Mouse (Mus musculus) lung, embryonic 15.5 days (tissue): Measurements from ENCODE around the gene Gm28047. TPM values are rescaled to one million over a fixed set of nuclear protein-coding genes. Genes with fewer than 3 reads are reported as not detected.

Source experiments
- ATAC-seq: fragments of 200-750 bp; cut with Nextera tagmentation; 2 replicates; pipeline ENCODE4 v1.8.0; 2017; ENCODE audit warnings: moderate number of reproducible peaks, borderline replicate concordance; ENCODE audit not compliant: low FRiP score, low TSS enrichment; ENCODE audit errors: extremely low read depth
- H3K27ac ChIP-seq: fragments of 300-500 bp; sonication (generic); 2 replicates; pipeline ENCODE4 v1.5.1; 2015; ENCODE audit warnings: moderate library complexity, mild to moderate bottlenecking, inconsistent platforms
- H3K27me3 ChIP-seq: fragments of 300-500 bp; sonication (generic); 2 replicates; pipeline ENCODE4 v1.6.1; 2015; ENCODE audit warnings: inconsistent platforms
- H3K36me3 ChIP-seq: fragments of 300-500 bp; sonication (generic); 2 replicates; pipeline ENCODE4 v1.6.1; 2015; ENCODE audit warnings: inconsistent platforms
- H3K4me1 ChIP-seq: fragments of 300-500 bp; sonication (generic); 2 replicates; pipeline ENCODE4 v1.6.1; 2015; ENCODE audit warnings: inconsistent platforms
- H3K4me2 ChIP-seq: fragments of 300-500 bp; sonication (generic); 2 replicates; pipeline ENCODE4 v1.6.1; 2015; ENCODE audit warnings: inconsistent platforms, mild to moderate bottlenecking, moderate library complexity
- H3K4me3 ChIP-seq: fragments of 300-500 bp; sonication (generic); 2 replicates; pipeline ENCODE4 v1.5.1; 2015; ENCODE audit warnings: mild to moderate bottlenecking, inconsistent platforms
- H3K9ac ChIP-seq: fragments of 300-500 bp; sonication (generic); 2 replicates; pipeline ENCODE4 v1.6.1; 2015; ENCODE audit warnings: inconsistent platforms
- H3K9me3 ChIP-seq: fragments of 300-500 bp; sonication (generic); 2 replicates; pipeline ENCODE4 v1.6.1; 2016; ENCODE audit warnings: inconsistent platforms
- WGBS: fragments of 180-500 bp; shearing (Covaris S2); methylation state at CpG from one replicate; pipeline ENCODE4 v1.1.7; 2015; 5-methylcytosine and 5-hydroxymethylcytosine counted together
- microRNA counts: library from miRNA; unstranded; fragments of <30 nt; microRNA quantifications from one replicate; lab custom pipeline; 2016
- microRNA-seq: library from miRNA; unstranded; fragments of <30 nt; microRNA quantifications from one replicate; pipeline ENCODE4, GENCODE M21; 2016
- polyA plus RNA-seq: library from polyadenylated mRNA; unstranded; fragments of >200 nt; fragmentation: Nextera tagmentation; extraction: Ambion mirVana; gene quantifications from 2 replicates; pipeline ENCODE4 v1.2.1, GENCODE M21; 2015

The Gm28047 gene
- polyA plus RNA-seq, 1 experiment from 2014 or later: not detected

DNA sequence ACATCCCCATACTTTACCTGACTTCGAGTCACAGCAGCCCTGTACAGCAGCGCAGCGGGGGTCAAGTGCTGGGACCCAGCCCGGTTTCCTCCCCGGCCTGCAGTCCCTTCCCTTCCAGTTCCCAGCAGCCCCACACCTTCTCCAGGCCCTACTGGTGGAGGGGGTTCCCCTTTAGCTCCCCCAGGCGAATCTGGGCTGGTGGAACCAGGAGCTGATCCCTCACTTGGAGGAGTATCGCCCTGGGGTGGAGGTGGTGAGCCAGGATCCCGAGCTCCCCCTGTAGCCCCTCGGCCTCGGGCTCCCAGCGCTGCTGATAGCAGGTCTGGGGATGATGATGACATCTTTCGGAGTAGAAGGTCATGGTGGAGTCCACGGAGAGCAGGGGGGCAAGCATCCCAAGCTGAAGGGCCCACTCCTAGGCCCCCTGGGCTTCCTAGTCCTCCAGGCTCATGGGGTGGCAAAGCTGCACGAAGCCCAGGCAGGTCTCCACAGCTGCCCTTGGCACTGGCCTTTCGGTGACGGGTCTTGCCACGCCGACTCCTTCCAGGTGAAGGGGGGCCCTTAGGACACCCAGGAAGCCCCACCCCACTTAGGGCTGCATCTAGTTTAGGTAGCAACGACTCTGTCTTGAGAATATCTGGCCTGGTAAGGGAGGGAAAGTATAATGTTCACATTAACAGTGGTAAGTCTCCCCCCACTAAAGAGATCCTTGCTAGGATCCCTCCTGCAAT is 123.6 kb downstream of the Gm28047 start:
- H3K4me3 ChIP-seq: no peak overlapping the region
- H3K4me2 ChIP-seq: no peak overlapping the region
- peaks cover 84% of the 10 kb centered on the region for H3K36me3 ChIP-seq
- peaks cover 10% of the 10 kb centered on the region; the same call in 1 of the 2 replicates for H3K4me1 ChIP-seq
- whole genome bisulfite sequencing: 78% methylated on average over 19 of the region's 19 CpGs
- H3K27ac ChIP-seq: no peak overlapping the region
- 0 out of 2 replicates have a peak, but pooled peaks have one; percentile 17 for ATAC-seq
- no peak overlapping the region for H3K9ac ChIP-seq
- no peaks in the 10 kb centered on the region for H3K27me3 ChIP-seq
- no peaks in the 10 kb centered on the region for H3K9me3 ChIP-seq

DNA sequence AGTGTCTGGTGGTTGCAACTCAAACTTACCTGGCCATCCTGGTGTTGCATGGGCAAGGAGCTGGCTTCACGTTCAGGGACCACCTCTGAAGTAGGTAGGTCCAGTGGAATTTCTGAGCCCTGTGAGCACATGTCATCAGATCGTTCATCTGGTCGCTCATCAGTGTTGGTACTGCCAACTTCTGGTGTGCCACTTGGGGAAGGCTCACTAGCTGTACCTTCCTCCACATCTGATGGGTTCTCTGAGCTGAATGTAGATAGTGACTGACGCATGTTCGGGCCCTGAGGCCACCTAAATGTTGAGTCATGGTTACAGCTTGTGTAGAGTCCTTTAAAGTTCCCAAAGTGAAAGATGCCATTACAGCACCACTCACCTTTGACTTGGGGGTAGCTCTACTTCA is 124.4 kb downstream of the Gm28047 start:
- WGBS: 78% methylated on average over 5 of the region's 5 CpGs
- no peak for ATAC-seq

DNA sequence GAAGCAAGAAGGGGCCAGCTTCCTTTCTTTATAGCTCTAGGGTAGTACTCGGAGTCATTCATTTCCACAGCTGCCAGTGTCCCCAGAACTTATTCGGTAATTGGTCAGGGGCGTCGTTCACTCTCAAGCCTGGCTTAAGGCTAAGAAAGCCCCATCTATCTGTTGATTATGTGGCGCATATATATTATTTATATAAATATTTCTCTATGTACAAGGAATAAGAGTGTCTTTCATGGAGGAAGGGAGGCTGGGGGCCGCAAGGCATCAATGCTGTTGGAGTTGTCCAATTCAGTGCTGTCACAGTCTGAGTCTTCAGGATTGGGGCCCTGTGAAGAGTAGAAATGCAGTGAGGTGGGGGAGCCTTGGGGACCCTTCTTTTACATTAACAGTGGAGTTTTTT is 125.0 kb downstream of the Gm28047 start:
- no peak overlapping the region for H3K4me3 ChIP-seq
- H3K36me3 ChIP-seq: peaks cover 95% of the 10 kb centered on the region
- no peaks in the 10 kb centered on the region for H3K9me3 ChIP-seq
- no peak overlapping the region for H3K4me2 ChIP-seq
- H3K27ac ChIP-seq: no peak overlapping the region
- WGBS: 79% methylated on average over 6 of the region's 6 CpGs
- ATAC-seq: no peak
- H3K27me3 ChIP-seq: no peaks in the 10 kb centered on the region
- 0 out of 2 replicates have a peak, but pooled peaks cover under 1% of the 10 kb centered on the region for H3K4me1 ChIP-seq
- no peak overlapping the region for H3K9ac ChIP-seq

More for the DNA sequence above, 124.4 kb downstream of the Gm28047 start:
- Histone ChIP-seq H3K9ac (no peak overlapping the region), H3K4me1 (peaks cover 6% of the 10 kb centered on the region; the same call in 1 of the 2 replicates), H3K9me3 (no peaks in the 10 kb centered on the region), H3K4me2 (no peak overlapping the region), H3K4me3 (no peak overlapping the region), H3K27ac (no peak overlapping the region), H3K36me3 (peaks cover 91% of the 10 kb centered on the region), H3K27me3 (no peaks in the 10 kb centered on the region)

DNA sequence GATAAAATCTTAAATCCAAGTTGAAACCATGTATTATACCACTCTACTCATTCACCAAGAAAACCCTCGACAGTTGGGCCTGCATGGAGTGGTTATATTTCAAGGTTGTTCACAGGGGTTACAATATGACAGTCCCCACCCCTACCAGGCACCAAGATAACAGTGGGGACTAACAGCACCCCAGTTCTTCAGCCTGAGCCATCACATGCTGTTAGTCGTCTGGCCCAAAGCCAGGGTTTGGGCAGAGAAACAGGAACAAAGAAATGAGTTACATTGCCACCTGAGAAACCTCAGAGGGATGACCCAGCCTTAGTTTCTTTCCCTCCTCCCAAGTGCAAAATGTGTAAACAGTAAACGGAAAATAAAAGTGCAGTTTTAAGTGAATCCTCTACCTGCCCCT is 125.5 kb downstream of the Gm28047 start:
- H3K27me3 ChIP-seq: no peaks in the 10 kb centered on the region
- no peak overlapping the region for H3K9ac ChIP-seq
- H3K4me1 ChIP-seq: no peaks in the 10 kb centered on the region
- no peak overlapping the region for H3K27ac ChIP-seq
- H3K36me3 ChIP-seq: peaks cover 96% of the 10 kb centered on the region
- no peak overlapping the region for H3K4me2 ChIP-seq
- no peak overlapping the region for H3K4me3 ChIP-seq
- no peaks in the 10 kb centered on the region for H3K9me3 ChIP-seq
- no peak for ATAC-seq
- 59% methylated on average over 3 of the region's 3 CpGs for WGBS

DNA sequence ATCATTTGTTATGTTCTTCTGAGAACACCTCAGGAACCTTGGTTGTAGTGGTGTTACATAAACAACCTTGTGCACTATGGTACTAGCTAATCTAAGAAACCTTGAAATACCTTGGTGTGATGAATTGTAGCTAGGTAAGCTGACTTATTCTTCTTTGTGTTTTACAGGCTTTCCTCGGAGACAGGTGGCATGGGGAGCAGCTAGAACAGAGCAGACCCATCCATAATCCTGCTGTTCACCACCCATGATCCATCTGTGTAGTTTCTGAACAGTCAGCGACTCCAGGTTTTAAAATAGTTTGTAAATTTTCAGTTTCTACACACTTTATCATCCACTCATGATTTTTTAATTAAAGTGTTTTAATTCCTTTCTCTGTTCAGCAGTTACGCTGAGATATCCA is 126.5 kb downstream of the Gm28047 start:
- H3K36me3 ChIP-seq: peaks cover 96% of the 10 kb centered on the region
- H3K4me1 ChIP-seq: no peaks in the 10 kb centered on the region
- WGBS: 80% methylated on average over 3 of the region's 3 CpGs
- H3K9ac ChIP-seq: no peak overlapping the region
- H3K27me3 ChIP-seq: no peaks in the 10 kb centered on the region
- ATAC-seq: no peak
- no peak overlapping the region for H3K4me3 ChIP-seq
- no peak overlapping the region for H3K4me2 ChIP-seq
- no peak overlapping the region for H3K27ac ChIP-seq
- H3K9me3 ChIP-seq: no peaks in the 10 kb centered on the region

DNA sequence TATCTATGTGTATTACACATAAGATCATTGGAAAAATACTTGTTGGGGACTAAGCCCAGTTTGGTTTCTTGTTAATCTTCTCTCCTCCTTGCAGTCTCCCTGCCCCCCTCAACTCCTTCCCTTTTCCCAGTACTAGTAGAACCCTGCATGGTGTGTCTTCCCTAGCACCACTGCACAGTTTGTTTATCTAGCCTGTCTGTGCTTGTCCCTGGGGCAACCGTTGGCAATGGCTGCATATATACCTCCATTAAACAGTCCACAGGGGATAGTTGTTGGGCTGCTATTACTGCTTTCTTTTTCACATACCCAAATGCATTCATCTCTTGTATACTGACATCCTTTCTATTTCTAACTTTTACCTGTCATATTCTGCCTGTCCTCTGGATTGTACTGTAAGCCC is 137.2 kb downstream of the Gm28047 start:
- WGBS: 44% methylated on average over 1 of the region's 1 CpGs
- H3K36me3 ChIP-seq: peaks cover 84% of the 10 kb centered on the region
- H3K9ac ChIP-seq: no peak overlapping the region
- H3K4me3 ChIP-seq: no peak overlapping the region
- no peaks in the 10 kb centered on the region for H3K9me3 ChIP-seq
- no peaks in the 10 kb centered on the region for H3K4me1 ChIP-seq
- H3K4me2 ChIP-seq: no peak overlapping the region
- no peak for ATAC-seq
- no peaks in the 10 kb centered on the region for H3K27me3 ChIP-seq
- H3K27ac ChIP-seq: no peak overlapping the region

DNA sequence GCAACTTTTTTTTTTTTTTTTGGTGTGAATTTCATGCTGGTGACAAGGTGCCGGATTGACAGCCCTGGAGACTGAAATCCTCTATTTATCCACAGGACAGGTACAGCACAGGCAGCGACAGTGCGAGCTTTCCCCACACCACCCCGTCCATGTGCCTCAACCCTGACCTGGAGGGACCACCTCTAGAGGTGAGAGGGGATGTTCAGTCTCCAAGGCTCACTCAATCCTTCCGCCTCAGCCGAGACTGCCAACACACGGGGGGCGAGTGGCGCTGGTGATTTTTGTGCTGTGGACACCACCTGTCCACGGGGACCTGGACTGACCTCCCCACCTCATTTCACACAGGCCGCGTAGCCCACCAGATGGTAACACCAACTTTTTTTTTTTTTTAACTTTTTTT is 139.0 kb downstream of the Gm28047 start:
- Histone ChIP-seq H3K4me2 (no peak overlapping the region), H3K4me1 (no peaks in the 10 kb centered on the region), H3K4me3 (no peak overlapping the region), H3K9ac (no peak overlapping the region), H3K36me3 (peaks cover 87% of the 10 kb centered on the region), H3K9me3 (no peaks in the 10 kb centered on the region), H3K27ac (no peak overlapping the region), H3K27me3 (no peaks in the 10 kb centered on the region)
- no peak; the same call in 1 of the 2 replicates for ATAC-seq
- 84% methylated on average over 12 of the region's 12 CpGs for WGBS

DNA sequence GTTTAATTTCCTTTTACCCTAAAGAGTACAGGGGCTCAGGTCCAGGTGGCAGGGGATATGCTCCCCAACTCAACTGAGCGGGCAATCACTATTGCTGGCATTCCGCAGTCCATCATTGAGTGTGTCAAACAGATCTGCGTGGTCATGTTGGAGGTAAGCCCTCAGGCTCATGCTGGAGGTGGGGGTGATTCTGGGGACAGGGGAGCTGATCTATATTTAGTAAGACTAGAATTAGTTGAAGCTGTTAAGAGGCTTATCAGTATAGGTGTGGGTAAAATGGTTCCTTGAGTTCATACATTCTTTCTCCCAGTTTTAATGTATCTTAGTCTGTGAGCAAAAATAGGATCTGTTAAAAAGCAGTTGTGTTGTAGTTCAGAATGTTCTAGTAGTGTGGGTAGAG is 141.7 kb downstream of the Gm28047 start:
- Histone ChIP-seq H3K27ac (no peak overlapping the region), H3K4me1 (no peaks in the 10 kb centered on the region), H3K9ac (no peak overlapping the region), H3K9me3 (no peaks in the 10 kb centered on the region), H3K36me3 (peaks cover 85% of the 10 kb centered on the region), H3K4me3 (no peak overlapping the region), H3K27me3 (no peaks in the 10 kb centered on the region), H3K4me2 (no peak overlapping the region)
- ATAC-seq: no peak
- WGBS: 74% methylated on average over 3 of the region's 3 CpGs

DNA sequence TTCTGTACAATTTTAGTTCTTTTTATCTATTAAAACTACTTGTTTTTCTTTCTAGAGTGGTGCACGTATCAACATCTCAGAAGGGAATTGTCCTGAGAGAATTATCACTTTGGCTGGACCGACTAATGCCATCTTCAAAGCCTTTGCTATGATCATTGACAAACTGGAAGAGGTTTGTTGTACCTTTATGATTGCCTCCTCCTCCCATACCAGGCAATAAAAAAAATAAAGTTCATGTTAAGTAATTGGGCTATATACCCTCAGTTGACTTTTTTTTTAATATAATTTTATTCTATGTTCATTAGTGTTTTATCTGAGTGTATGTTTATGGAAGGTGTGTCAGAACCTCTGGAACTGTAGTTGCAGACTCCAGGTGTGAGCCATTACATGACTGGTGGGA is 150.3 kb downstream of the Gm28047 start:
- no peaks in the 10 kb centered on the region for H3K27me3 ChIP-seq
- ATAC-seq: no peak
- 92% methylated on average over 2 of the region's 2 CpGs for WGBS
- no peak overlapping the region for H3K4me3 ChIP-seq
- H3K9me3 ChIP-seq: no peaks in the 10 kb centered on the region
- H3K4me2 ChIP-seq: no peak overlapping the region
- H3K9ac ChIP-seq: no peak overlapping the region
- H3K27ac ChIP-seq: no peak overlapping the region
- H3K36me3 ChIP-seq: peaks cover 58% of the 10 kb centered on the region
- H3K4me1 ChIP-seq: peaks cover 10% of the 10 kb centered on the region

MicroRNAs within 50 kb of the gene (microRNA counts, 519-probe panel; counts per million panel counts)
- 2,392 counts per million, percentile 41 among the panel's probes with 10 or more counts for microRNA mmu-miR-688 (lab: Ali Mortazavi, UCI)

Small RNA genes lying within 50 kb of the gene (microRNA-seq; reads per million reads assigned to microRNA genes)
- gene Mir688: not detected

Other genes with a start within 250 kb of the Gm28047 start
- gene Sp1, start 218.9 kb downstream of the Gm28047 start, polyA plus RNA-seq: 10.6 TPM in 2 replicates
- gene Amhr2, start 179.7 kb downstream of the Gm28047 start, polyA plus RNA-seq: 0.59 and 0.82 TPM in 2 replicates
- gene Prr13, start 166.0 kb downstream of the Gm28047 start, polyA plus RNA-seq: 69.4 and 71.4 TPM in 2 replicates
- 217 TPM in 2 replicates for gene Pcbp2, start 154.5 kb downstream of the Gm28047 start, polyA plus RNA-seq
- not detected in 2 replicates for gene Gm10337, start 121.3 kb downstream of the Gm28047 start, polyA plus RNA-seq
- gene Map3k12, start 108.0 kb downstream of the Gm28047 start, polyA plus RNA-seq: 11.8 and 14.4 TPM in 2 replicates
- gene Tarbp2, start 106.9 kb downstream of the Gm28047 start, polyA plus RNA-seq: 80.7 and 82.7 TPM in 2 replicates
- gene Npff, start 100.1 kb downstream of the Gm28047 start, polyA plus RNA-seq: 2.0 and 5.4 TPM in 2 replicates
- 40.6 and 47.0 TPM in 2 replicates for gene Atf7, start 397 bp upstream of the Gm28047 start, polyA plus RNA-seq
- 70.9 and 83.1 TPM in 2 replicates for gene Atp5g2, start 47.3 kb upstream of the Gm28047 start, polyA plus RNA-seq
- 48.0 and 51.4 TPM in 2 replicates for gene Calcoco1, start 97.1 kb upstream of the Gm28047 start, polyA plus RNA-seq